Mouse (Mus musculus) adrenal gland, postnatal 25 days (tissue): ENCODE measurements around the gene Wdfy4. TPM values are rescaled to one million over a fixed set of nuclear protein-coding genes. Genes with fewer than 3 reads are reported as not detected.

Experiments used
- DNase-seq: peaks from one replicate; pipeline ENCODE4 v3.0.0; 2021; ENCODE audit warnings: mixed read lengths
- total RNA-seq: library from RNA; stranded (reverse); gene quantifications from 2 replicates; pipeline ENCODE4 v1.2.3, GENCODE M21; 2021

The Wdfy4 gene
- total RNA-seq, 1 experiment from 2014 or later: 2.0 TPM

GRCm38 (mm10) chr14:32970700-32971099, 214.6 kb downstream of the Wdfy4 start:
- DNase-seq: no peak

- DNase-seq: no peak
Measured at GRCm38 (mm10) chr14:32964742-32965141, 220.6 kb downstream of the Wdfy4 start.

- DNase-seq: peak; percentile 71
Measured at GRCm38 (mm10) chr14:32960481-32960880, 224.8 kb downstream of the Wdfy4 start.

GRCm38 (mm10) chr14:32958671-32959070, 226.6 kb downstream of the Wdfy4 start:
- no peak for DNase-seq

- DNase-seq: peak; percentile 8
Measured at GRCm38 (mm10) chr14:32956486-32956885, 228.8 kb downstream of the Wdfy4 start.

GRCm38 (mm10) chr14:32950312-32951301, 234.7 kb downstream of the Wdfy4 start:
- peak; percentile 7 for DNase-seq

- DNase-seq: no peak
Measured at GRCm38 (mm10) chr14:32947512-32947911, 237.8 kb downstream of the Wdfy4 start.

- no peak for DNase-seq
Measured at GRCm38 (mm10) chr14:32939217-32939616, 246.1 kb downstream of the Wdfy4 start.

- DNase-seq: no peak
Measured at GRCm38 (mm10) chr14:32934064-32934463, 251.2 kb downstream of the Wdfy4 start.

- no peak for DNase-seq
Measured at GRCm38 (mm10) chr14:32932220-32932619, 253.1 kb downstream of the Wdfy4 start.

- no peak for DNase-seq
Measured at GRCm38 (mm10) chr14:32931709-32932108, 253.6 kb downstream of the Wdfy4 start.

GRCm38 (mm10) chr14:32923871-32924270, 261.4 kb downstream of the Wdfy4 start:
- no peak for DNase-seq

- no peak for DNase-seq
Measured at GRCm38 (mm10) chr14:32917919-32918318, 267.4 kb downstream of the Wdfy4 start.

- no peak for DNase-seq
Measured at GRCm38 (mm10) chr14:32915360-32915759, 269.9 kb downstream of the Wdfy4 start.

- no peak for DNase-seq
Measured at GRCm38 (mm10) chr14:32911187-32911586, 274.1 kb downstream of the Wdfy4 start.

Other genes starting within 250 kb of the Wdfy4 start
- 0.79 and 1.2 TPM in 2 replicates for gene Lrrc18, start 194.1 kb downstream of the Wdfy4 start, total RNA-seq
- 4.0 and 5.7 TPM in 2 replicates for gene Arhgap22, start 28.5 kb upstream of the Wdfy4 start, total RNA-seq